Mouse (Mus musculus) right cerebral cortex, postnatal 25 days (tissue): ENCODE results near the gene Pik3r3.
"Not testable (repeated sequence)": the region's sequence is repeated elsewhere in the genome, so short reads cannot be mapped to it uniquely, and the experiment has no call there.

Experiments
- DNase-seq: peaks from one replicate; pipeline ENCODE4 v3.0.0; 2022

Pik3r3 gene

DNA sequence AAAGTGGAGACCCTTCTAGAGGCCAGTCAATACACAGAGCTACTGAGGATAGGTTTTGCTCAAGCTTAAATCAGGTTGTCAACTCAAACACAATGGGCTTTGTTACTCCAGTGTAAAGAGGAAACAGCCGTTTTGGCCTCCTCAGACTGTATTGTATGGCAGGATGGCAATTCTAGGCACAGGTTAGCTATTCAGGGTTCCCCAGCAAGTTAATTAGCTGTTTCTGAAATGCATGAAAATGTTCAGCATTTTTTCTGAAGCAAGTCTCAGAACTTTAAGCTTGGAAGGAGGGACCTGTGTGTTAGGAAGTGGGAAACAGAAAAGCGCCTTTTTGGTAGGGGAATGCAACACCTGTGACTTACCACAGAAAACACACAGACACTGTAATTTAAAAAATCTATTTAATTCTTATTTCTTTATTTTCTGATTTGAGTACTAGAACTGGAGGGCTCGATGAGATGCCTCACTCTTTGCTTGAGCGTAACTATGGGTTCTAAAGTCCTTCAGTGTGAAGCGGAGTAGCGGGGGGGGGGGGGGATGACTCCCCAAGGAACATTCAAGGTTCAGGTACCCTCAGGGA, 1.3 kb upstream of the Pik3r3 start:
- no peak for DNase-seq

DNA sequence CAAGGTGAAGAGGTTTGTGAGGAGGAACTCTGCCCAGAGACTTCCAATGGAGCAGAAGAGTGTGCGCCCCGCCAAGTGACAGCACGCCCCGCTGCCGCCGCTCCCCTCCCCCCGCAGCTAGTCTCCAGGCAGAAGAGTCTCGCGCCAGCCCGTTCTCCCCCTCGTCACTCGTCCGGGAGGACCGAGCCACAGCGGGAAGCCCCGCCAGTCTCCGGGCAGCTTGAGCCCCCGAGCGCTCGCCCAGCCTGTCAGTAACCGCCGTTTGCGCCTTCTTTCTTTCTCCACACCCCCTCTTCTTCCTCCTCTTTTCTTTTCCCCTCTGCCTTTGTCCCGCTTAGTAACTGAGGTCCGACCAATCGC, 658 bp upstream of the Pik3r3 start:
- DNase-seq = no peak

DNA sequence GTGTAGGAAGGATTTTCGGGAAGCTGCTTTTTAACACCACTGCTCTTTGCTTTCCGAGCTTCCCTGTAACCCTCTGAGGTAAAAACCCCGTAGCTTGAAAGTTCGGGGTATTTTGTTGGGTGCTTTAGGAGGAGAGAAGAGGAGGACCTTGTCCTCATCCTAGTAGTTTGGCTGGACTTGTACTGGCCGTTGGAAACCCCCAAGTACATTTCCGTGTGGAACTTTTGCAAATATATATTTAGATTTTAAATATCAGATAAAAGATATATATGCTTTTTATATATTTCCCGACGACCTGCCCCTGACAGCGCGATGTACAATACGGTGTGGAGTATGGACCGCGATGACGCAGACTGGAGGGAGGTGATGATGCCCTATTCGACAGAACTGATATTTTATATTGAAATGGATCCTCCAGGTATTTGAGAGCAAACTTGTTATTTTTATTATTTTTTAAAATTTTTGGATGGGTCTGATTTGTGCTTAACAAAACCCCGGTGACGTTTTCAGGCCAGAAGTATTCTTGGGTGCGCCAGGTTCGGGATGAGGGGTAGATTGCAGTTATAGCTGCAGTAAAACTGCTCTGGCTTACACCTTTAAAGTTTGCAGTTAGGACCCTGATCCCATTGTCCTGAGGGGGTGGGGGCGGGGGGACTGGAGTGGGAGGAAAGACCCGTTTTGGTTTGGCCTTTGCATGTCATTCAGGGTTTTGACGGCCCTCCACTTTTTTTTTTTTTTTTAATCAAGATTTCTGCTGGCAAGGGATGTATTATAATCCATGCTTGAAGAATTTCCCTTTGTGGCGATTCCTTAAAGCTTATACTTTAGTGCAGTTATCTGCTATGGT, 801 bp downstream of the Pik3r3 start:
- no peak for DNase-seq

DNA sequence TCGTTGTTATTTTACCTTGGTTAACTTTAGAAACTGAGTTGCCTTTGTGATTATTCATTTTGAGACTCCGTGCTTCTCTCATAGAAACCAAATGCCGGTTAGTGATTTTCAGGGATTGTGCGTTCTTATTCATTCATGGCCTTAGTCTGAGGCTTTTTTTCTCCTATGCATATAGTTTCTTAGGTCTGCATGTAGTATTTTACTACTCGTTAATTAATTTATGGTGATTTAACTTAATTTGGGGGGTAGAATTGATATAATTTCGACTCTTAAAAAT, 1.4 kb downstream of the Pik3r3 start:
- no peak for DNase-seq

DNA sequence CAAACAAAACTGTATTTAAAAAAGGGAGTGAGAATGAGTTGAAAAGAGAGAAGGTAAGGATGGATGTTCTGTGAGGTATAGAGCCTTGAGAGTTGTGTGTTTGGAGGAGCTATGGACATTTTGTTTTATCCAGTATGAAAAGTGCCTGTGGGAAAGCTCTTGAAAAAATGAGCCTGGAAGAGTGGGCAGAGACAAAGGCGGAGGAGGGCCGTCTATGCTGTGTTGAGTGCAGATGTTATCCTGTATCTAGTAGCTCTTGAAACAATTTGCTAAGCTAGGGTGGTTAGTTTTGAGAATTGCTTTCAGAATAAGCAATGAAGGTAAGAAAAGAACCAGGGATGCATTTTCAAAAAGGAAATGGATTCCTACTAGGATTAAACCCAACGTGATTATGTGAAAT, 22.0 kb downstream of the Pik3r3 start:
- DNase-seq = no peak

DNA sequence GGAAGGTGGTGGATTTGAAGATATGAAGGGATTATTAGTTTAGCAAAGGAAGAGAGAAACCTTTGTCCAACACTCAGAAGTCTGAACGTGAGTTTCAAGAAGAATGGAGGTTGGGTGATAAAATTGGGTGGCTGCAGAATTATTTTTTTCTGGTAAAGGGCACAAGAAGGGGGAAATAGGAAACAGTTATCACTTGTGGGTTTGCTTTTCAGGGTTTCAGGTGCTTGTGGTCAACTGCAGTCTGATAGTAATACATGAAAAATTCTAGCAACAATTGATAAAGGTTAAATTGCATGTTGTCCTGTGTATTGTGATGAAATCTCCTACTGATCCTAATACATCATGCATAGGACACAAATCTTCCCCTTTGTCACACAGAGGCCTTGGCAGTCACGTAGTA, 22.8 kb downstream of the Pik3r3 start:
- no peak for DNase-seq

DNA sequence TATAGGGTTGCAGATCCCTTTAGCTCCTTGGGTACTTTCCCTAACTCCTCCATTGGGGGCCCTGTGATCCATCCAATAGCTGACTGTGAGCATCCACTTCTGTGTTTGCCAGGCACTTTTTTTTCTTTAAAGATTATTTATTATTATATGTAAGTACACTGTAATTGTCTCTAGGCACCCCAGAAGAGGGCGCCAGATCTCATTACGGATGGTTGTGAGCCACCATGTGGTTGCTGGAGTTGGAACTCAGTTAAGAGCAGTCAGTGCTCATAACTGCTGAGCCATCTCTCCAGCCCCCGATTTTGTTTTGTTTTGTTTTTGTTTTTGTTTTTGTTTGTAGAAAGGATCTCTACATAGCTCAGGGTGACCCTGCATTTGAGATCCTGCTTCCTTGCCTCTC, 24.5 kb downstream of the Pik3r3 start:
- DNase-seq = not testable (repeated sequence)

DNA sequence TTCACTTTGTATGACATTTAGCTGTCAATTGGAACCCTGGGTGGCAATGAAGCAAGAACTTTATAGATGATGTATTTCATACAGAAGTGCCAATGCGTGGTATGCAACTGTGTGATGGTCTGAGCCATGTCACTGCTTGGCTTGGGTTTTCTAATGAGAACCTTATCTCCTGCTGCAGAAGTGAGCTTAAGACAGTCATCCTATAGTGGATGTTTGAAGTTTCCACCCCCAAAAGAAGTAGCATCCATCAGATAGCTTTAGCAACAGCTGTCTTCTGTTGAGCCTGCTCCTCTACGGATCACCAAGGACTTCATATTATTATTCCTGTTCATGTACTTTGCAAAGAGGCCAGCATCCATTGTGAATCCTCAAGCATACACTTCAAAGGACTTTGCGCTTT, 28.6 kb downstream of the Pik3r3 start:
- DNase-seq = no peak

DNA sequence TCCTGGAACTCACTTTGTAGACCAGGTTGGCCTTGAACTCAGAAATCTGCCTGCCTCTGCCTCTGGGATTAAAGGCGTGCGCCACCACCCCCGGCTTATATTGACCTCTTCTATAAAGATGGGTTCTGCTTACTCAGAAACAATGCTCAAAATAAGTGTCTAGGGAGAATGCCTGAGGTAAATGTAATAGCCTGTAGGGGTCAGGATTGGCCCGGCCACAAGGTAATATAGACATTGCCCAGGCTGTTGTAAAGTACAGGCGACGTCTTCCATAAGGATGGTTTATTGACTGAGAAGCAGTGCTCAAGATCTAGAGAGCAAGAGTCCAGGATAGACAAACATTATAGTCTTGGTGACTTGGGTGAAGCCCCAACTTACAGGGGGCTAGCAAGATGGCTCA, 46.8 kb downstream of the Pik3r3 start:
- DNase-seq = no peak

DNA sequence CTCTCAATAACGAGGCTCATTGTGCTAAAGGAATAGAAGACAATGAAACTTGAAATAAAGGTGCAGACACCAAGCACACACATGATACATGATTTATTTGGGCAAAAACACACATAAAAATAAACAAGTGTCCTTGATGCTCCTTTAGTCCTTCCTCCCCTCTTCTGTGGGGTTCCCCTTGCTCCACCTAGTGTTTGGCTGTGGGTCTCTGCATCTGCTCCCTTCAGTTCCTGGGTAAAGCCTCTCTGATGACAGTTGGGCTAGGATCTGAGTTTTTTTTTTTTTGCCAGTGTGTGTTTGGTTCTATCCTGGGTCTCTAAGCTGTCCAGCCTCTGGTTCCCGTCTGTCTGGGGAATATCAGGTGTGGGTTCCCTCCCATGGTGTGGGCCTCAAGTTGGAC, 60.8 kb downstream of the Pik3r3 start:
- no peak for DNase-seq

DNA sequence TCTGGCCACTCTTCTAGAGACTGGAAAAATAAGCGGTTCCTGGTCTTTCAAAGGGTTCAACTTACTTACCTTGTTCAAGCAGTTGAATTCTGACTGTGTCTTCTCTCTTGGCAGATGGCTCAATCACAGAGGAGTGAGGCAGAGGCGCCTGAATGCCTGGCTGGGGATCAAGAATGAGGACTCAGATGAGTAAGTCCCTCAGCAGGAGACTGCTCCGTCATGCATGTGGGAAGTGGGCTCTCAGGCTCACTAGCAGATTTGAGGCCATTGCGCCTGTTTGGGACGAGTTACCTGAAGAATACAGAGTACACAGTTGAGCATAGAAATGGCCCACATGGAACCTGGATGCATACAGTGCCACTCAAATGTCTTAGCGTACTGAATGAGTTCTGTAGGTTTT, 70.1 kb downstream of the Pik3r3 start:
- peak; percentile 35 for DNase-seq

DNA sequence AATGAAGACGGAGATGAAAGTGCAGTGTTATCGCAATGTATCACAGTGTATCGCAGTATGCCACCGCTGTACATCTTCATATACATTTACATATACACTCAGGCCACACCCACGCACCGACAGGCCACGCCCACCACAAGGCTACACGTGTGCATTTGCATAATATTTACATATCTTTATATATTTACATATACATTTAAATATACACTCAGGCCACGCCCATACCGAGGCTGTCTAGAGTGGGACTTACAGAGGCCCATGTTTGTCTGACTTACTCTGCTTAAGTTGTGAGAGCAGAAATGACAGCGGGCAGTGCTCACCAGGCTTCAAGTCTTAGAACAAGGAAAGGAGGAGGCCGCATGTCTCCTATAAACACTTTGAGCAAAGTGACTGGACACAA, 71.9 kb downstream of the Pik3r3 start:
- DNase-seq = no peak

DNA sequence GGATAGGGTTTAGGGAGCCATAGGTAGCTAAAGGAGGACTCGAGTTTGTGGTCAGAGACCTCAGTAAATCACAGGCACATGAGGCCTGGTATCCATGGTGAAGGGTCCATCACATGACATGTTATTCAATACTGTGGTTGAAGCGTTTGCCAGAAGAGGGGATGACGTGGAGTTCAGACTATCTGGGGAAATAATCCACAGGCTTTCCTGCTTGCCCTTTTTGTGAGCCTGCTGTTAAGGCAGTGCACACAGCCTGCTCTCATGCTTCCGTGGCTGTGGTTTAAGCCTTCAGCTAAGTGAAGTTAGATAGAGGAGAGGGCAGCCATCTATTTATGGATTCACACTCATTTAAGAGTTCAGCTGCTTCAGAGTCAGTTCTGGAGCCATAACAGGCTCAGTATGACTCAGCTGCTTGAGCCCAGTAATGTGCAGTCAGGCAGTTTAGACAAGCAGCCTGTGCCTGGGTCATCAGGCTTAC, 79.5 kb downstream of the Pik3r3 start:
- no peak for DNase-seq

DNA sequence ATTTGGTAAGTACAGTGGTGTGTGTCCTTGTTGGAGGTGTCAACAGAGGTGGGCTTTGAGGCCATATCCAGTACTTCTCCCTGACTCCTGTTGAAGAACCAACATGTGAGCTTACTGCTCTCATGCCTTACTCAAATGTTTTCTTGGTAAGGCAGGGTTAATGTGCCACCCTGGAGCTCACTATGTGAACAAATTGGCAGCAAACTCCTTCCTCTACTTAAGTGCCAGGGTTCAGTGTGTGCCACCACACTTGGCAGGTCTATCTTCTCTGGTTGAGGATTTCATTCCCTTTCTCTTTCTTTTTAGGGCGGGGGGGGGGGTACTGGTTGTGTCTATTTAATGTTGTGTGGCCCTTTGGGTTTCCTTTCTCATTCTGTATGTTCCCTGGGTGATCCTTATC, 83.1 kb downstream of the Pik3r3 start:
- DNase-seq = no peak

DNA sequence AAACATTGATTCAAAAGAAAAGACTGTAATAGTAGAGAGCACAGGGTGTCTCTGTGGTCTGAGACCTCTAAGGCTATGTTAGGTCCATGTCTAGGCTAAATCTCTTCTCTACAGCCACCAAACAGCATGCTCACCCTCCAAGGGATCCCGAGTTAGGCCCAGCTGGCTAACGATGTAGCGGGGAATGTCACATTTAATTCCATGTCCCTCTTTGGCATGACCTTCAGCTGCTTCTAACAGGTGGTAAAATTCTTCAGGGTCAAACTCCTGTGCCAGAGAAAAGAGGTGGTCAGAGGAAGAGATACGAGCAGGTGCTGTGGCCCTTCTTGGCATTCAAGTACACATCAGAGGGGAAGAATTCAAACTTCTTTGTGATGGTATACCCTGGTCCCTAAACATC, 96.2 kb downstream of the Pik3r3 start:
- no peak for DNase-seq

DNA sequence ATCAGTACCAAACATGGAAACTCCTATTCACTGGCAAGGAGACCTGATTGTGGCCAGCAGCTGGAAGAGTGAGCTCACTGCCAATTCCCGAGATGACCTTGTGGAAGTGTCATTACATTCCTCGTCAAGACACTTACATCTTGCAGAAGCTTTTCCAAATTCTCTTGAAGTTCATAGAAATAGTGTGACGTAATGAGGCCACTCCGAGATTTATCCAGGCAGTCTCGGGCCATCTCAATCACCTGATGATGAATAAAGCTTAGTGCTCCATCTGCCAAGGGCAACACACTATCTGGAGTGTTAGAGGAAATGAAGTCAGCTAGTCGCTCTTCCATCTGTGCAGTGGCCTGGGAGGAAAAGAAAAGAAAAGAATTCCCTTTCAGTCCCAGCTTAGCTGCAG, 100.7 kb downstream of the Pik3r3 start:
- DNase-seq = no peak

DNA sequence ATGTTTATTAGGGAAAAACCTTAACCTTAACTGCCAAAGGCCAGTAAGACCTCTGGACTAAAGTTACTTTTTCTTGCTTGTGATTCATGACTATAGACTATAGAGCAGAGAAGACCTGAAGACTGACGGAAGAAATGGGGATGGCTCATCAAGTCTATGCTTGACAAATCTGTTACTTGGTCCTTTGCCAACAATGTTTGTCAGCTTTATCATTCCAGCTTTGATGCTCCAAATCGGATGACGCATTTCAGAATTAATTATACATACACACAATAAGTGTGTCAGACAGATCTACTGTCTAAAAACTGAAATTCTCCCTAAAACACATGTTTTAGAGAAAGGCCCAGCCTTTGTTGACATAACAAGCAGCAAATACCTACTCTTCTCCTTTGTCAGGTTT, 107.8 kb downstream of the Pik3r3 start:
- DNase-seq = no peak

DNA sequence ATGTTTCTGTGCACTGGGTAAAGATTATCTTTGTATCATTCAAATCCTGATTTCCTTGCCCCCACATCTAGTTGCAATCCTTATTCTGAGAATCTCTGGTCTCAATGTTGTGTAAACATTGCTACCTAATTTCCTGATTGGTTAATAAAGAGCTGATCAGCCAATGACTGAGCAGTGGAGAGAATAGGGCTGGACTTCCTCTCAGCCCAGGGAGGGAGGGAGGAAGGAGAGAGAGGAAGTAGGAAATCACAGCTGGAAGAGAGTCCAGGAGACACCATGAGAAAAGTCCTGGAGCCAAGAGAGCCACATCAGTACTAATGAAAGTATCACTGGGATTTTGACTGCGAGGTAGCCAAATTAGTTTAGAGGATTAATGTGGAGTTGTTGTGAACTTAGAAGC, 114.9 kb downstream of the Pik3r3 start:
- no peak for DNase-seq

DNA sequence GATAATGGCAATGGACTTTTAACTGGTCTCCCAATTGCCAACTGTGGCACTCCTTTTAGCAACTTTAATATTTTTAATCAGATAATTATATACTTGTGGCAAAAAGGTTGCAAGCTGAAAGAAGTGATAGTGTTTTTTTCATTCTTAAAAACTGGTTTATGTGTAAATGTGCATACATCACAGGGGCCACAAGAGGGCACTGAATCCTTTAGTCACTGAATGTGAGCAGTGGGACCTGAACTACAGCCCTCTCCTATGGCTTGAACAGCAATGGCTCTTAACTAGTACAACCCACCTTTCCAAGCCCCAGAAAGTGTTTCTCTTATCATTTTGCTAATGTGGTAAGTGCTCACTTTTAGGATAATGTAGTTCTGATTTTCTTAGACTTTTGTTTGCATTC, 120.7 kb downstream of the Pik3r3 start:
- DNase-seq = peak; percentile 21

DNA sequence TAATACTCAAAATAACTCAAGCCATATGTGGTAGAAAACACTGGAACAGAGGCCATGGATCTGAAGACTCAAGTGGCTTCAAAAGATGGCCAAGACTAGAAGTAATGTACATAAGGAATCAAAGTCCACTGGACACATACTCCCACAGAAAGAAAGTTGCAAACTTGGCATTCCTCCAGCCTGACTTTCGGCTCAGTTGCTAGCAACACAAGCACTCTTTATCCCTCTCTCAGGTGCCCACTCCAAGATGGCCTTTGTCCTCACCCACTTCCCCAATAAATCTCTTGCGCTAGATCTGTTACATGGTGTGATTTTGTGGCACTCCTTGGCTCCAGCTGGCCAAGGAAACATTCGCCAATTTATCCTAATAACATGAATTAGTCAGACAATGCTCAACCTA, 131.1 kb downstream of the Pik3r3 start:
- DNase-seq = no peak
